13 mouse cellular contexts compared by ENCODE assay signal in genomic region chr2:165392156-165392555, GRCm38 (mm10). TPM values are rescaled to one million over a fixed set of nuclear protein-coding genes. Genes with fewer than 3 reads are reported as not detected.
"Had no signal": no experiment of that assay in that cellular context is flagged by ENCODE, and none has a peak within 500 bp of the region (broad histone marks: within the 10 kb centered on the region; RNA-seq: fewer than 3 reads in every experiment).

No protein-coding gene starts in this region.

- DNase-seq: kidney, adult 11 months; liver, embryonic 13.5 days; thymus, adult 18-20 months had no signal

- H3K27me3 ChIP-seq: limb, embryonic 12.5 days; midbrain, embryonic 13.5 days; neural tube, embryonic 15.5 days had no signal

- H3K9ac ChIP-seq: limb, embryonic 12.5 days; liver, embryonic 13.5 days; midbrain, embryonic 13.5 days; neural tube, embryonic 15.5 days had no signal

- H3K4me2 ChIP-seq: limb, embryonic 12.5 days; liver, embryonic 13.5 days; midbrain, embryonic 13.5 days; neural tube, embryonic 15.5 days had no signal

- ATAC-seq: midbrain, embryonic 13.5 days had no signal

- H3K4me3 ChIP-seq: limb, embryonic 12.5 days; liver, embryonic 13.5 days; midbrain, embryonic 13.5 days; myocyte; neural tube, embryonic 15.5 days had no signal

- H3K27ac ChIP-seq: kidney, postnatal 0 days; limb, embryonic 12.5 days; liver, embryonic 13.5 days; midbrain, embryonic 13.5 days; neural tube, embryonic 15.5 days had no signal

- H3K9me3 ChIP-seq: liver, embryonic 13.5 days; midbrain, embryonic 13.5 days; neural tube, embryonic 15.5 days had no signal

- H3K36me3 ChIP-seq: limb, embryonic 12.5 days; liver, embryonic 13.5 days; midbrain, embryonic 13.5 days; neural tube, embryonic 15.5 days had no signal

RNA-seq across cellular contexts. Expression of gene Ocstamp, which starts 8.0 kb away (rescaled TPM):
- total RNA-seq: layer of hippocampus, postnatal 14 days; left cerebral cortex, adult 18-20 months; left cerebral cortex, postnatal 14 days had no signal
- polyA plus RNA-seq: limb, embryonic 12.5 days; midbrain, embryonic 13.5 days; myocyte; neural tube, embryonic 11.5 days had no signal

RNA-seq across cellular contexts. Expression of gene Zfp663, which starts 23.6 kb away (rescaled TPM):
- total RNA-seq: left cerebral cortex, adult 18-20 months had no signal
- polyA plus RNA-seq: myocyte; urinary bladder, adult 2 months had no signal
